Mouse (Mus musculus): ENCODE results near the gene Olfr1394. TPM values are rescaled to one million over a fixed set of nuclear protein-coding genes. Genes with fewer than 3 reads are reported as not detected.
"Not testable (repeated sequence)": the region's sequence is repeated elsewhere in the genome, so short reads cannot be mapped to it uniquely, and the experiment has no call there.

The Olfr1394 gene
- polyA plus RNA-seq, 2 experiments = not detected

DNA sequence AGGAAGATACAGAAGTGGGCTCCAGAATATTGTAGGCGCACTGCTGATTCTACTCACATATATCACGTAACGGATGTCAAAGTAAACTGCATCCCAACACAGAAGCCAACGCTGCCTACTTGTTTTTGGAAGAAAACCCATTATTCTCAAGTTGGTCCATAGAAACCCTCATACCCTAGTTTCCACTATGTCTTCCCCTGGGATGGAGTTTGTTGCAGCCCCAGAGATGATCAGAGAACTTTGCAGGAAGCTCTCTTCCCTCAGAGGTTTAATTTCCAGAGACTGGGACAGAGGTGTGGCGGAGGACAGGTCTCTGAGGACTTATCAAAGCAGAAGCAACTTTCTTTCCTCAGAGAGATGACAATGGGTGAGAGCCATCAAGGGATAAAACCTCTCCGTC, 12.2 kb upstream of the Olfr1394 start, which contains the start of gene Olfr1395:
Gene Olfr1395 (plus strand): TSS at position 301 of the 400 bp plus-strand sequence.
- no peaks in the 10 kb centered on the region for H3K4me1 ChIP-seq (replicated peaks; ENCODE audit: control insufficient read depth in 2 of 2, insufficient read depth in 2 of 2, low read length in 1 of 2)
- no peak for ATAC-seq (ENCODE audit: insufficient read depth)
- no peak within 1 kb of the TSS for H3K27ac ChIP-seq
- H3K4me2 ChIP-seq (ENCODE audit: low read depth) = no peak within 1 kb of the TSS
- H3K27me3 ChIP-seq (ENCODE audit: control insufficient read depth, insufficient read depth, low read length) = no peaks in the 10 kb centered on the region
- no peaks in the 10 kb centered on the region for H3K9me3 ChIP-seq (ENCODE audit: control insufficient read depth, low read length)
- TF ChIP-seq CTCF (IDR thresholded peaks at IDR 0.05; ENCODE audit: low read depth) (no peak), EP300 (IDR thresholded peaks at IDR 0.05; ENCODE audit: low read depth) (no peak)
- no peak within 1 kb of the TSS for H3K9ac ChIP-seq (replicated peaks)
- WGBS (ENCODE audit: insufficient replicate concordance) = 65% methylated on average over 6 of the region's 6 CpGs
- H3K36me3 ChIP-seq (replicated peaks; ENCODE audit: control insufficient read depth, insufficient read depth, low read depth) = no peaks in the 10 kb centered on the region
- no peak within 1 kb of the TSS for H3K4me3 ChIP-seq (ENCODE audit: insufficient read depth in 1 of 2, low read depth in 2 of 2, low read length in 2 of 2)
- DNase-seq (ENCODE audit: low read depth in 3 of 3, low spot score in 3 of 3) = no peak

DNA sequence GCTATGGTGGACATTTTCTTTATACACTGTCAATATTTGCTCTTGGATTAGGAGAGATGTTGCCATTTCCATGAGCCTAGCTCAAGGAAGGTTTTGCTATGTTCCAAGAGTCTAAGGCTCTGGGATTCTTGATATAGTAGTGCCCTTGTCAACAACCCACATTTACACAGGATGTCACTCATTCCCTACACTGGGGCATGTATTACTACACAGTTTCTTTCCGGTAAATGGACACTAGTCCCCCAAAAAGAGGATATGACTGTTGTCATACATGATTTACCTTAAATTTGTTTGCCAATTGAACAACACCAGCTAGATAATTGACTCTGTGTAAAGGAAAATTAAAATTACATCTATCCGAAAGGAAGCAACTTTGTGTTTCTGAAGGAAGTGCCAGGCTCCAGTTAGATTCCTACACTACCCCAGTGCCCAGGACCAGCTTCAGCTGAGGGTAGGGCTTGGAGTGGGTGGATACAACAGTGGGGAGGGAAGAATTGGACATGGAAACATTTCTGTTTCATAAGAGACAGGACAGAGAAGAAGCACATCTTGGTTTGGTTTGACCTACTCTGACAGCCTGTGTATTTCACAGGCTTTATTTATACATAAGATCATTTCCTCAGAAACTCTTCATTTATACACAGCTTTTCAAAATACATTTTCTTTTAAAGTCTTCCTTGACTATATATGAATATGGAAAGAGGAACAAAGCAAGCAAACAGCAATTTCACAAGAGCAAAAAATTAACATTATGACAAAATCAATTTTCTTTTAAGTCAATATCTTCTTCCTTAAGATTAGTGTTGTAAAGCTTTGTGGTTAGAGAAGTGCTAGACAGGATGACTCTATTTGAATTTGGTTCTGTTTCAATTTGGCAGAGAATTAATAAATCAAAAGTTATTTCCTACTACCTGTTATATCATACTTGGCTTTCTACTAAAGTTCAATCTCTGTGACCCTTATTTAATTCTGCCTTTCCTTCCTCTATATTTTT, 2.9 kb downstream of the Olfr1394 start:
- ATAC-seq (ENCODE audit: insufficient read depth) (no peak), DNase-seq (ENCODE audit: low read depth in 3 of 3, low spot score in 3 of 3) (no peak)
- TF ChIP-seq CTCF (IDR thresholded peaks at IDR 0.05; ENCODE audit: low read depth) = no peak
- no peak for TF ChIP-seq EP300 (IDR thresholded peaks at IDR 0.05; ENCODE audit: low read depth)
- H3K4me3 ChIP-seq (ENCODE audit: insufficient read depth in 1 of 2, low read depth in 2 of 2, low read length in 2 of 2) = no peak overlapping the region
- H3K27ac ChIP-seq = no peak overlapping the region
- 49% methylated on average over 2 of the region's 2 CpGs for WGBS (ENCODE audit: insufficient replicate concordance)
- no peaks in the 10 kb centered on the region for H3K27me3 ChIP-seq (ENCODE audit: control insufficient read depth, insufficient read depth, low read length)
- no peaks in the 10 kb centered on the region for H3K36me3 ChIP-seq (replicated peaks; ENCODE audit: control insufficient read depth, insufficient read depth, low read depth)
- H3K9ac ChIP-seq (replicated peaks) = no peak overlapping the region
- no peaks in the 10 kb centered on the region for H3K4me1 ChIP-seq (replicated peaks; ENCODE audit: control insufficient read depth in 2 of 2, insufficient read depth in 2 of 2, low read length in 1 of 2)
- no peak overlapping the region for H3K4me2 ChIP-seq (ENCODE audit: low read depth)
- H3K9me3 ChIP-seq (ENCODE audit: control insufficient read depth, low read length) = no peaks in the 10 kb centered on the region

DNA sequence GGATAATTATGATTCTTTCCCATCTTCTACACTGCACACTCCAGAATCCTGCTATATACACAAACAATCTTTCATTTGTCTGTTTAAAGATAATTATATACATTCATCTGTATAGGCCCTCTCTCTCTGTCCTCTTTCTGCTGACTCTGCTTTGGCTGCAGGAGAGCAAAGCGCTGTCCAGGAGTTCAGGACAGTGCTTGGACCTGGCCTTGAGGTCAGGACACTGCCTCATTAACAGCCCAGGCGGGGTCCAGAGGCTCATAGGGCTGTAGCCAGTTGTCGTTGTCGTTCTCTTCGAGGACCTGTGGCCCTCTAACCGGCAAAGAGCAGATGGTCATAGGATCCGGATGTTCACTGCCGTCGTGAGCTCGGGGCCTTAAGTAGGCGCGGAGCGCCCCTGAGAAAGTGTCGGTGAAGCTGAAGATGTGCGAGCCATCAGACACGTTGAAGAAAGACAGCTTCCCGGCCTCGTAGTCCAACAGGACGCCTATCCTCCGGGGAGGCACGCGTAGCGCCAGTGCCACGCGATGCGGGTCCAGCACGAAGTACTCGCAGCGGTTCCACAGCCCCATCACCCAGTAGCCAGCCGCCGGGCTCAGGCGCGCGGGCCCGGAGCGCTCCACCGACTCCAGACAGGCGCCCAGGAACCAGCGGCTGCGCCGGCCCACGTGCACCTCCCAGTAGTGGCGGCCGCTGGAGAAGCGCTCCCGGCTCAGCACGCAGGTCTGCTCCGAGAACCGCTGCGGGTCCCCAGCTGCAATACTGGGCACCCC, 14.8 kb downstream of the Olfr1394 start:
- DNase-seq (ENCODE audit: low read depth in 3 of 3, low spot score in 3 of 3) = no peak
- Histone ChIP-seq H3K27ac (no peak overlapping the region), H3K4me3 (ENCODE audit: insufficient read depth in 1 of 2, low read depth in 2 of 2, low read length in 2 of 2) (no peak overlapping the region), H3K9me3 (ENCODE audit: control insufficient read depth, low read length) (no peaks in the 10 kb centered on the region), H3K36me3 (replicated peaks; ENCODE audit: control insufficient read depth, insufficient read depth, low read depth) (no peaks in the 10 kb centered on the region), H3K4me2 (ENCODE audit: low read depth) (peak overlapping the region; percentile 40), H3K27me3 (ENCODE audit: control insufficient read depth, insufficient read depth, low read length) (peaks cover 4% of the 10 kb centered on the region), H3K9ac (replicated peaks) (no peak overlapping the region), H3K4me1 (replicated peaks; ENCODE audit: control insufficient read depth in 2 of 2, insufficient read depth in 2 of 2, low read length in 1 of 2) (no peaks in the 10 kb centered on the region)
- TF ChIP-seq EP300 (IDR thresholded peaks at IDR 0.05; ENCODE audit: low read depth) (no peak), CTCF (IDR thresholded peaks at IDR 0.05; ENCODE audit: low read depth) (no peak)
- ATAC-seq (ENCODE audit: insufficient read depth) = no peak
- WGBS (ENCODE audit: insufficient replicate concordance) = 15% methylated on average over 50 of the region's 50 CpGs

DNA sequence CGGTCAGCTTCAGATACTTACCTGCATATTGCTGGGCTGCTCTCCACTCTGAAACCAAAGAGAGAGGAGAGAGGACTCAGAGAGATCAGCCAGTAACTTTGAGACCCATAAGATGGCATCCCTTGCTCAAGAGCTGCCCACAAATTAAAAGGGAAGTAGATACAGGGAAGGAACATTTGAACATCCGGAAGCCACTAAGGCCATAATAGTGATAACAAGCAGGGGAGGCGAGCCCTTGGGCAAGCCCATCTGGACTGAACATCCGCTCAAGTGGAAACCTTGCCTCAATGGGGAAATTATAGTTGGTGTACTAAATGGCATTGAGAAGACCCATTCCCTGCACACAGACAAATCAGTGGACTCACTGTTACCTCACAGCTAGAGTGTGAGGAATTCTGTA, 16.4 kb downstream of the Olfr1394 start:
- Histone ChIP-seq H3K27ac (no peak overlapping the region), H3K4me1 (replicated peaks; ENCODE audit: control insufficient read depth in 2 of 2, insufficient read depth in 2 of 2, low read length in 1 of 2) (0 out of 4 replicates have a peak, but pooled peaks cover 0 to 3% of the 10 kb centered on the region in 2 experiments), H3K36me3 (replicated peaks; ENCODE audit: control insufficient read depth, insufficient read depth, low read depth) (no peaks in the 10 kb centered on the region), H3K4me3 (ENCODE audit: insufficient read depth in 1 of 2, low read depth in 2 of 2, low read length in 2 of 2) (no peak overlapping the region), H3K4me2 (ENCODE audit: low read depth) (no peak overlapping the region), H3K9ac (replicated peaks) (no peak overlapping the region), H3K27me3 (ENCODE audit: control insufficient read depth, insufficient read depth, low read length) (peaks cover 4% of the 10 kb centered on the region), H3K9me3 (ENCODE audit: control insufficient read depth, low read length) (no peaks in the 10 kb centered on the region)
- ATAC-seq (ENCODE audit: insufficient read depth) = no peak
- peak in 1 of 3 experiments; percentile 4 for DNase-seq (ENCODE audit: low read depth in 3 of 3, low spot score in 3 of 3)
- WGBS (ENCODE audit: insufficient replicate concordance) = 28% methylated on average over 4 of the region's 4 CpGs
- TF ChIP-seq EP300 (IDR thresholded peaks at IDR 0.05; ENCODE audit: low read depth) (no peak), CTCF (IDR thresholded peaks at IDR 0.05; ENCODE audit: low read depth) (no peak)

DNA sequence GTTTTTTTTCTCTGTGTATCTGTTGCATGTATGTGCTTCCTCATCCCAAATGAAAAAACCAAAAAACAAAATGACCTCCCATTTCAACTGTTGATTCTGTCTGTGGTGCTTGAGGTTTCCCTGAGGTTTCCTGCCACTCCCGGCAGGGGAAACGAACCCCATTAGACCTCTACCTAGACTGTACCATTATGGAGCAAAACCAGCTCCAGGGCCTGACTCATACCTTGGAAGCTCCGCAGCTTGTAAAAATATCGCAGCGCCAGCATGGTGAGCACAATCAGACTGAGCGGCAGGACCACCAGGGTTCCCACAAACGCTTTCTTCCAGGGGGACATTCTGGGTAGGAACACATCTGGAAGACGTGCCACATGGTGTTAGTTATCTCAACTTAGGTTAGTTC, 21.2 kb downstream of the Olfr1394 start:
- Histone ChIP-seq H3K36me3 (replicated peaks; ENCODE audit: control insufficient read depth, insufficient read depth, low read depth) (no peaks in the 10 kb centered on the region), H3K4me3 (ENCODE audit: insufficient read depth in 1 of 2, low read depth in 2 of 2, low read length in 2 of 2) (no peak overlapping the region), H3K4me1 (replicated peaks; ENCODE audit: control insufficient read depth in 2 of 2, insufficient read depth in 2 of 2, low read length in 1 of 2) (peaks cover 0 to 5% of the 10 kb centered on the region in 2 experiments; a peak in 1 of 4 replicates), H3K27ac (no peak overlapping the region), H3K27me3 (ENCODE audit: control insufficient read depth, insufficient read depth, low read length) (no peaks in the 10 kb centered on the region), H3K4me2 (ENCODE audit: low read depth) (no peak overlapping the region), H3K9ac (replicated peaks) (no peak overlapping the region), H3K9me3 (ENCODE audit: control insufficient read depth, low read length) (no peaks in the 10 kb centered on the region)
- TF ChIP-seq EP300 (IDR thresholded peaks at IDR 0.05; ENCODE audit: low read depth) = no peak
- TF ChIP-seq CTCF (IDR thresholded peaks at IDR 0.05; ENCODE audit: low read depth) = no peak
- no peak for ATAC-seq (ENCODE audit: insufficient read depth)
- DNase-seq (ENCODE audit: low read depth in 3 of 3, low spot score in 3 of 3) = no peak
- WGBS (ENCODE audit: insufficient replicate concordance) = 13% methylated on average over 8 of the region's 8 CpGs

DNA sequence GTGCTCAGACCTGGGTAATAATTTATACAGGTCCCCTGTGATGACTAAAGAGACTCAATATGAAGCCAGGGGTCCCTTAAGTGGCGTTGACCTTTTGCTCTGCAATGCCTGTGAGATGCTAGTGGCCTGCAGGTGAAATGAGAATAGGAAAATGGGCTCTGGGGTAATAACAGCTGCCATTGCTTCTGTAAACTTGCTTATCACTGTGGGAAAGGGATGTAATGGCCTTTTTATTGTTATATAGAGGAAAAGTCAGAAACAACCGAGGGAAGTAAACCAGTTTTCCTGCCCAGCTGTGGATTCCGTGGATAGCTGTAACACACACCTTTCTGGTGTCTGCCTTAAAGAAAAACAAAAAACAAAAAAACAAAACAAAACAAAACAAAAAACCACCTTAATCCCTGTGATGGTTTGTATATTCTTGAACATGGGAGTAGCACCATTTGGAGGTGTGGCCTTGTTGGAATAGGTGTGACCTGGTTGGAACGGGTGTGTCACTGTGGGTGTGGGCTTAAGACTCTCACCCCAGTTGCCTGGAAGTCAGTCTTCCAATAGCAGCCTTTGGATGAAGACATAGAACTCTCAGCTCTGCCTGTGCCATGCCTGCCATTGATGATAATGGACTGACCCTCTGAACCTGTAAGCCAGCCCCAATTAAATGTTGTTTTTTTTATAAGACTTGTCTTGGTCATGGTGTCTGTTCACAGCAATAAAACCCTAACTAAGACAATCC, 22.0 kb downstream of the Olfr1394 start:
- 51% methylated on average over 4 of the region's 4 CpGs for WGBS (ENCODE audit: insufficient replicate concordance)
- H3K4me2 ChIP-seq (ENCODE audit: low read depth); H3K27me3 ChIP-seq (ENCODE audit: control insufficient read depth, insufficient read depth, low read length); H3K4me3 ChIP-seq (ENCODE audit: insufficient read depth in 1 of 2, low read depth in 2 of 2, low read length in 2 of 2); H3K27ac ChIP-seq; H3K9me3 ChIP-seq (ENCODE audit: control insufficient read depth, low read length); DNase-seq (ENCODE audit: low read depth in 3 of 3, low spot score in 3 of 3); H3K4me1 ChIP-seq (replicated peaks; ENCODE audit: control insufficient read depth in 2 of 2, insufficient read depth in 2 of 2, low read length in 1 of 2); H3K36me3 ChIP-seq (replicated peaks; ENCODE audit: control insufficient read depth, insufficient read depth, low read depth); H3K9ac ChIP-seq (replicated peaks); ATAC-seq (ENCODE audit: insufficient read depth): not testable (repeated sequence)
